35 mouse cellular contexts compared by ENCODE assay signal in genomic region chr3:145554388-145554787, GRCm38 (mm10).
"Had no signal": no experiment of that assay in that cellular context is flagged by ENCODE, and none has a peak within 500 bp of the region (broad histone marks: within the 10 kb centered on the region; RNA-seq: fewer than 3 reads in every experiment).

No protein-coding gene starts in this region.

- H3K9me3 ChIP-seq: heart, embryonic 12.5 days; heart, embryonic 13.5 days; heart, embryonic 15.5 days; hindbrain, embryonic 10.5 days; hindbrain, embryonic 12.5 days; hindbrain, embryonic 13.5 days; hindbrain, embryonic 15.5 days; intestine, embryonic 15.5 days; kidney, embryonic 15.5 days had no signal

- H3K4me3 ChIP-seq: heart, embryonic 12.5 days; heart, embryonic 13.5 days; heart, embryonic 15.5 days; hindbrain, embryonic 10.5 days; hindbrain, embryonic 12.5 days; hindbrain, embryonic 13.5 days; hindbrain, embryonic 15.5 days; intestine, embryonic 15.5 days; kidney, embryonic 15.5 days; layer of hippocampus, adult 2 months; left cerebral cortex, adult 2 months had no signal

- H3K4me2 ChIP-seq: heart, embryonic 11.5 days; heart, embryonic 12.5 days; heart, embryonic 13.5 days; heart, embryonic 15.5 days; hindbrain, embryonic 12.5 days; hindbrain, embryonic 13.5 days; hindbrain, embryonic 14.5 days; hindbrain, embryonic 15.5 days; intestine, embryonic 15.5 days; kidney, embryonic 15.5 days had no signal

- H3K27ac ChIP-seq: heart, embryonic 13.5 days; heart, embryonic 15.5 days; hindbrain, embryonic 10.5 days; hindbrain, embryonic 12.5 days; hindbrain, embryonic 13.5 days; hindbrain, embryonic 14.5 days; hindbrain, embryonic 15.5 days; hindbrain, postnatal 0 days; intestine, embryonic 15.5 days; kidney, embryonic 15.5 days; kidney, postnatal 0 days; layer of hippocampus, adult 2 months; left cerebral cortex, adult 2 months had no signal

- H3K9ac ChIP-seq: heart, embryonic 12.5 days; heart, embryonic 13.5 days; heart, embryonic 15.5 days; hindbrain, embryonic 12.5 days; hindbrain, embryonic 13.5 days; hindbrain, embryonic 14.5 days; hindbrain, embryonic 15.5 days; intestine, embryonic 15.5 days; kidney, embryonic 15.5 days had no signal

- DNase-seq: heart, postnatal 10 days; heart, postnatal 14 days; heart, postnatal 36 days; heart, postnatal 4 days; kidney, adult 11 months; kidney, adult 18-20 months; kidney, adult 2 months; kidney, adult 8-10 months; kidney, adult 9 months; kidney, postnatal 10 days; kidney, postnatal 14 days; kidney, postnatal 25 days; kidney, postnatal 36 days; kidney, postnatal 4 days; layer of hippocampus, adult 9-11 months; layer of hippocampus, postnatal 36 days had no signal

- H3K4me1 ChIP-seq: heart, embryonic 12.5 days; heart, embryonic 13.5 days; heart, embryonic 15.5 days; hindbrain, embryonic 10.5 days; hindbrain, embryonic 12.5 days; hindbrain, embryonic 13.5 days; hindbrain, embryonic 15.5 days; intestine, embryonic 15.5 days; kidney, embryonic 15.5 days had no signal

- H3K36me3 ChIP-seq: heart, embryonic 12.5 days; heart, embryonic 13.5 days; heart, embryonic 15.5 days; hindbrain, embryonic 10.5 days; hindbrain, embryonic 12.5 days; hindbrain, embryonic 13.5 days; hindbrain, embryonic 15.5 days; intestine, embryonic 15.5 days; kidney, embryonic 15.5 days had no signal

- ATAC-seq: hindbrain, embryonic 16.5 days; hindbrain, postnatal 0 days; inflammation-experienced regulatory T-cells, adult 6 months; intestine, embryonic 15.5 days; intestine, embryonic 16.5 days; intestine, postnatal 0 days had no signal

- H3K27me3 ChIP-seq: heart, embryonic 12.5 days; heart, embryonic 13.5 days; heart, embryonic 15.5 days; hindbrain, embryonic 12.5 days; hindbrain, embryonic 13.5 days; hindbrain, embryonic 15.5 days; intestine, embryonic 15.5 days; kidney, embryonic 15.5 days had no signal
